Mouse (Mus musculus) neural tube, embryonic 14.5 days (tissue): ENCODE measurements at regions not wholly inside any gene's neighbourhood (a gene's known extent, or its start where the extent isn't known, plus 50 kb on each side); places are given as distances from the start of the nearest gene placed in this dataset.

ENCODE experiments used
- ATAC-seq: fragments of 200-750 bp; cut with Nextera tagmentation; 2 replicates; pipeline ENCODE4 v1.8.0; 2017; ENCODE audit warnings: low read depth, mild to moderate bottlenecking, moderate TSS enrichment, moderate library complexity
- H3K27ac ChIP-seq: fragments of 300-500 bp; sonication (generic); 2 replicates; pipeline ENCODE4 v1.5.1; 2014; ENCODE audit warnings: low read depth, mild to moderate bottlenecking, control low read depth, low read length, moderate library complexity, mixed read lengths
- H3K27me3 ChIP-seq: fragments of 300-500 bp; sonication (generic); 2 replicates; pipeline ENCODE4 v1.6.1; 2014; ENCODE audit warnings: low read length; ENCODE audit not compliant: control insufficient read depth, insufficient read depth
- H3K36me3 ChIP-seq: fragments of 300-500 bp; sonication (generic); 2 replicates; pipeline ENCODE4 v1.6.1; 2014; ENCODE audit warnings: low read length, mixed read lengths; ENCODE audit not compliant: control insufficient read depth, insufficient read depth
- H3K4me1 ChIP-seq: fragments of 300-500 bp; sonication (generic); 2 replicates; pipeline ENCODE4 v1.6.1; 2014; ENCODE audit warnings: low read length; ENCODE audit not compliant: control insufficient read depth, insufficient read depth
- H3K4me2 ChIP-seq: fragments of 300-500 bp; sonication (generic); 2 replicates; pipeline ENCODE4 v1.6.1; 2014; ENCODE audit warnings: mild to moderate bottlenecking, low read depth, low read length, control low read depth
- H3K4me3 ChIP-seq: fragments of 300-500 bp; sonication (generic); 2 replicates; pipeline ENCODE4 v1.5.1; 2014; ENCODE audit warnings: low read depth, low read length, control low read depth, mixed read lengths
- H3K9ac ChIP-seq: fragments of 300-500 bp; sonication (generic); replicated peaks from 2 replicates; pipeline ENCODE4 v1.6.1; 2014; ENCODE audit warnings: low read depth, mild to moderate bottlenecking, control low read depth, low read length, mixed read lengths
- H3K9me3 ChIP-seq: fragments of 300-500 bp; sonication (generic); 2 replicates; pipeline ENCODE4 v1.6.1; 2016; ENCODE audit warnings: low read length; ENCODE audit not compliant: control insufficient read depth
- WGBS: fragments of 180-500 bp; shearing (Covaris S2); extraction: QIAGEN DNeasy Blood & Tissue Kit; methylation state at CpG from one replicate; pipeline ENCODE4 v1.1.7; 2014; 5-methylcytosine and 5-hydroxymethylcytosine counted together

GRCm38 (mm10) chr5:4496132-4496906, 261.5 kb downstream of the Fzd1 start:
- Histone ChIP-seq H3K4me2 (peak overlapping the region; percentile 14; the same call in 1 of the 2 replicates), H3K4me3 (no peak overlapping the region), H3K27ac (peak overlapping the region; percentile 57)

GRCm38 (mm10) chr5:4495482-4495881, 262.4 kb downstream of the Fzd1 start:
- Histone ChIP-seq H3K4me3 (no peak overlapping the region), H3K27me3 (no peaks in the 10 kb centered on the region), H3K9me3 (no peaks in the 10 kb centered on the region), H3K36me3 (no peaks in the 10 kb centered on the region), H3K27ac (no peak overlapping the region), H3K9ac (no peak overlapping the region), H3K4me2 (no peak overlapping the region), H3K4me1 (peaks cover 6% of the 10 kb centered on the region; the same call in 1 of the 2 replicates)
- 44% methylated on average over 6 of the region's 6 CpGs for WGBS
- peak; percentile 80 for ATAC-seq

More at GRCm38 (mm10) chr5:4496132-4496906, 261.5 kb downstream of the Fzd1 start:
- peak; percentile 87 for ATAC-seq
- peaks cover 6% of the 10 kb centered on the region; the same call in 1 of the 2 replicates for H3K4me1 ChIP-seq
- H3K9ac ChIP-seq = no peak overlapping the region
- H3K9me3 ChIP-seq = no peaks in the 10 kb centered on the region
- no peaks in the 10 kb centered on the region for H3K27me3 ChIP-seq
- H3K36me3 ChIP-seq = no peaks in the 10 kb centered on the region
- 21% methylated on average over 20 of the region's 20 CpGs for WGBS

- Histone ChIP-seq H3K4me3 (no peak overlapping the region), H3K36me3 (no peaks in the 10 kb centered on the region), H3K27me3 (no peaks in the 10 kb centered on the region), H3K9me3 (no peaks in the 10 kb centered on the region), H3K9ac (no peak overlapping the region), H3K4me2 (no peak overlapping the region), H3K27ac (no peak overlapping the region), H3K4me1 (peaks cover 9% of the 10 kb centered on the region)
- peak; percentile 52; the same call in 1 of the 2 replicates for ATAC-seq
- WGBS = 87% methylated on average over 4 of the region's 4 CpGs
Measured at GRCm38 (mm10) chr5:4486391-4487132, 271.3 kb downstream of the Fzd1 start.

GRCm38 (mm10) chr5:4485542-4486390, 272.1 kb downstream of the Fzd1 start:
- H3K27ac ChIP-seq = peak overlapping the region; percentile 48; the same call in 1 of the 2 replicates
- peak; percentile 82 for ATAC-seq
- H3K4me1 ChIP-seq = peaks cover 9% of the 10 kb centered on the region
- H3K27me3 ChIP-seq = no peaks in the 10 kb centered on the region
- H3K4me2 ChIP-seq = no peak overlapping the region; the same call in 1 of the 2 replicates
- WGBS = 35% methylated on average over 10 of the region's 10 CpGs
- no peaks in the 10 kb centered on the region for H3K9me3 ChIP-seq
- no peaks in the 10 kb centered on the region for H3K36me3 ChIP-seq
- no peak overlapping the region for H3K9ac ChIP-seq
- H3K4me3 ChIP-seq = no peak overlapping the region

GRCm38 (mm10) chr5:4484780-4485179, 273.1 kb downstream of the Fzd1 start:
- Histone ChIP-seq H3K4me2 (no peak overlapping the region), H3K27ac (peak overlapping the region; percentile 2; the same call in 1 of the 2 replicates), H3K4me1 (peaks cover 9% of the 10 kb centered on the region), H3K4me3 (no peak overlapping the region), H3K27me3 (no peaks in the 10 kb centered on the region), H3K9me3 (no peaks in the 10 kb centered on the region), H3K36me3 (no peaks in the 10 kb centered on the region), H3K9ac (no peak overlapping the region)
- peak; percentile 59; the same call in 1 of the 2 replicates for ATAC-seq
- WGBS = 5% methylated on average over 6 of the region's 6 CpGs

- 83% methylated on average over 1 of the region's 1 CpGs for WGBS
- ATAC-seq = no peak
Measured at GRCm38 (mm10) chr5:4484151-4484550, 273.7 kb downstream of the Fzd1 start.

GRCm38 (mm10) chr5:4474255-4474654, 282.1 kb downstream of the Mterf1b start:
- 89% methylated on average over 2 of the region's 2 CpGs for WGBS
- H3K9ac ChIP-seq = no peak overlapping the region
- no peak overlapping the region for H3K27ac ChIP-seq
- H3K4me2 ChIP-seq = no peak overlapping the region
- no peak for ATAC-seq
- H3K27me3 ChIP-seq = no peaks in the 10 kb centered on the region
- H3K36me3 ChIP-seq = no peaks in the 10 kb centered on the region
- H3K4me3 ChIP-seq = no peak overlapping the region
- H3K4me1 ChIP-seq = no peaks in the 10 kb centered on the region
- H3K9me3 ChIP-seq = no peaks in the 10 kb centered on the region

More at GRCm38 (mm10) chr5:4484151-4484550, 273.7 kb downstream of the Fzd1 start:
- peaks cover 9% of the 10 kb centered on the region for H3K4me1 ChIP-seq
- no peak overlapping the region for H3K4me2 ChIP-seq
- H3K4me3 ChIP-seq = no peak overlapping the region
- H3K9ac ChIP-seq = no peak overlapping the region
- H3K27me3 ChIP-seq = no peaks in the 10 kb centered on the region
- H3K9me3 ChIP-seq = no peaks in the 10 kb centered on the region
- no peaks in the 10 kb centered on the region for H3K36me3 ChIP-seq
- H3K27ac ChIP-seq = peak overlapping the region; percentile 12; the same call in 1 of the 2 replicates
